Comparison of ENCODE assay signal across 8 mouse cellular contexts in genomic region chr4:137835624-137836337, GRCm38 (mm10). TPM values are rescaled to one million over a fixed set of nuclear protein-coding genes. Genes with fewer than 3 reads are reported as not detected.
A peak's percentile ranks its signal among the peaks of the same experiment; 100 is the strongest.
DNase-seq lines count a peak whose midpoint lies in the region; ATAC-seq lines count a peak whose summit lies in the region.

No protein-coding gene starts in this region.

- intact Hi-C loops in left cerebral cortex, postnatal 4 days (cut with DNase I), result loop anchor here (5.0 kb wide), 1 partner anchor 103 kb away; no protein-coding TSS in a partner anchor

- DNase-seq in adrenal gland, adult 8-10 months, result peak; percentile 70
- DNase-seq in embryo, embryonic 9.5 days (ENCODE audit: extremely low spot score), result peak; percentile 84
- peak; percentile 85 to 89 for DNase-seq in heart, adult 18-20 months
- peak; percentile 83 for DNase-seq in kidney, adult 11 months
- peak; percentile 89 for DNase-seq in left cerebral cortex, postnatal 4 days
- DNase-seq in midbrain, embryonic 11.5 days (ENCODE audit: low spot score, missing footprints), result peak; percentile 97
- DNase-seq in skeletal muscle tissue, adult 2 months (ENCODE audit: low read depth, low spot score), result peak; percentile 74
- DNase-seq in yolk sac, embryonic 10.5 days (ENCODE audit: low spot score), result peak; percentile 68

- H3K27ac ChIP-seq in midbrain, embryonic 11.5 days (ENCODE audit: low read depth, low read length), result no peak overlapping the region

- peak overlapping the region; percentile 14; the same call in 1 of the 2 replicates for H3K4me2 ChIP-seq in midbrain, embryonic 11.5 days

- no peaks in the 10 kb centered on the region for H3K27me3 ChIP-seq in midbrain, embryonic 11.5 days (ENCODE audit: control insufficient read depth, insufficient read depth, low read length)

- H3K4me3 ChIP-seq in midbrain, embryonic 11.5 days (ENCODE audit: low read depth, low read length), result no peak overlapping the region

- H3K9ac ChIP-seq in midbrain, embryonic 11.5 days (ENCODE audit: low read length), result 0 out of 2 replicates have a peak overlapping the region, but pooled peaks have one; percentile 15

- no peaks in the 10 kb centered on the region for H3K9me3 ChIP-seq in midbrain, embryonic 11.5 days (ENCODE audit: control insufficient read depth, low read length)

- ATAC-seq in midbrain, embryonic 11.5 days (ENCODE audit: low FRiP score), result peak; percentile 89

- 9% methylated on average over 14 of the region's 14 CpGs for WGBS in midbrain, embryonic 11.5 days

- H3K36me3 ChIP-seq in midbrain, embryonic 11.5 days (ENCODE audit: control insufficient read depth, insufficient read depth, low read length), result no peaks in the 10 kb centered on the region

- peaks cover 3% of the 10 kb centered on the region; the same call in 1 of the 2 replicates for H3K4me1 ChIP-seq in midbrain, embryonic 11.5 days (ENCODE audit: control insufficient read depth, insufficient read depth, low read length)

RNA-seq across cellular contexts. Expression of gene Ece1, which starts 26.3 kb away (rescaled TPM):
- 100 to 1,000 TPM; 248 to 380 (median 315) TPM for total RNA-seq in adrenal gland, adult 8-10 months (2022)
- total RNA-seq in heart, adult 18-20 months (2021), result 100 to 1,000 TPM; 105 to 121 TPM
- total RNA-seq in left cerebral cortex, postnatal 4 days (2021), result 10 to 100 TPM; 47.3 to 49.5 TPM
- 26.6 and 27.5 TPM in 2 replicates for polyA plus RNA-seq in midbrain, embryonic 11.5 days (2014; fragmentation: Nextera tagmentation; extraction: Ambion mirVana)

RNA-seq across cellular contexts. Expression of gene Alpl, which starts 39.6 kb away (rescaled TPM):
- 100 to 1,000 TPM in 2 of 4 experiments, 1 to 10 TPM in 2; 5.0 to 180 (median 83.0) TPM for total RNA-seq in adrenal gland, adult 8-10 months (2022)
- 10 to 100 TPM; 55.4 to 56.0 TPM for total RNA-seq in heart, adult 18-20 months (2021)
- total RNA-seq in left cerebral cortex, postnatal 4 days (2021), result 1 to 10 TPM; 6.6 to 9.3 TPM
- 23.7 and 24.5 TPM in 2 replicates for polyA plus RNA-seq in midbrain, embryonic 11.5 days (2014; fragmentation: Nextera tagmentation; extraction: Ambion mirVana)
